Mouse (Mus musculus): ENCODE data around the gene Cfap77.

- TF ChIP-seq CTCF (IDR thresholded peaks at IDR 0.05; ENCODE audit: low read depth, low read length) (no peak), POLR2A (IDR thresholded peaks at IDR 0.05; ENCODE audit: borderline replicate concordance, low read depth, low read length) (no peak)
These were observed 56.6 kb downstream of the Cfap77 start for GRCm38 (mm10) chr2:28998246-28998645.
